Mouse (Mus musculus) kidney, postnatal 4 days (tissue): ENCODE measurements around the gene Stmnd1.
"Not testable (repeated sequence)": the region's sequence is repeated elsewhere in the genome, so short reads cannot be mapped to it uniquely, and the experiment has no call there.

Experiments used
- DNase-seq, 2 experiments: peaks; one replicate each; pipeline ENCODE4 v3.0.0; 2021; ENCODE audit warnings: mixed read lengths in 2 of 2

Stmnd1 gene

GRCm38 (mm10) chr13:46294365-46294764 is 20.8 kb downstream of the Stmnd1 start:
- DNase-seq: no peak

- no peak for DNase-seq
These were observed 24.2 kb downstream of the Stmnd1 start for GRCm38 (mm10) chr13:46297701-46298100.

- peak; percentile 63 to 68 for DNase-seq
These were observed 37.3 kb downstream of the Stmnd1 start for GRCm38 (mm10) chr13:46310790-46311189.

GRCm38 (mm10) chr13:46313176-46313575 is 39.7 kb downstream of the Stmnd1 start:
- DNase-seq: peak in 1 of 2 experiments; percentile 10

GRCm38 (mm10) chr13:46315165-46315564 is 41.6 kb downstream of the Stmnd1 start:
- DNase-seq: no peak

- no peak for DNase-seq
These were observed 52.9 kb downstream of the Stmnd1 start for GRCm38 (mm10) chr13:46326351-46326985.

GRCm38 (mm10) chr13:46335020-46335419 is 61.5 kb downstream of the Stmnd1 start:
- DNase-seq: no peak

GRCm38 (mm10) chr13:46336281-46336680 is 62.8 kb downstream of the Stmnd1 start:
- DNase-seq: not testable (repeated sequence)

- no peak for DNase-seq
These were observed 64.3 kb downstream of the Stmnd1 start for GRCm38 (mm10) chr13:46337791-46338190.

- DNase-seq: no peak
These were observed 66.4 kb downstream of the Stmnd1 start for GRCm38 (mm10) chr13:46339954-46340353.

- DNase-seq: no peak
These were observed 67.1 kb downstream of the Stmnd1 start for GRCm38 (mm10) chr13:46340583-46340982.

- no peak for DNase-seq
These were observed 67.9 kb downstream of the Stmnd1 start for GRCm38 (mm10) chr13:46341419-46341818.

- DNase-seq: peak; percentile 10 to 26
These were observed 69.7 kb downstream of the Stmnd1 start for GRCm38 (mm10) chr13:46343226-46343625.

GRCm38 (mm10) chr13:46346830-46347512 is 73.5 kb downstream of the Stmnd1 start:
- no peak for DNase-seq

- peak; percentile 11 to 31 for DNase-seq
These were observed 76.1 kb downstream of the Stmnd1 start for GRCm38 (mm10) chr13:46349664-46350063.
